Mouse (Mus musculus) MEL-GATA-1-ER (cell line): ENCODE results near the gene Ppp1r15a.

ENCODE experiments used
- DNase-seq: peaks from one replicate; pipeline ENCODE4 v3.0.0-alpha.2; 2012; ENCODE audit warnings: low read depth; ENCODE audit errors: extremely low read depth

The Ppp1r15a gene

GRCm38 (mm10) chr7:45525809-45526473 is at the start of gene Ppp1r15a, which contains the start of gene Plekha4:
Ppp1r15a (minus strand) TSS chr7:45526268.
Plekha4 (plus strand) TSS chr7:45526330.
- DNase-seq = peak; percentile 98

DNA sequence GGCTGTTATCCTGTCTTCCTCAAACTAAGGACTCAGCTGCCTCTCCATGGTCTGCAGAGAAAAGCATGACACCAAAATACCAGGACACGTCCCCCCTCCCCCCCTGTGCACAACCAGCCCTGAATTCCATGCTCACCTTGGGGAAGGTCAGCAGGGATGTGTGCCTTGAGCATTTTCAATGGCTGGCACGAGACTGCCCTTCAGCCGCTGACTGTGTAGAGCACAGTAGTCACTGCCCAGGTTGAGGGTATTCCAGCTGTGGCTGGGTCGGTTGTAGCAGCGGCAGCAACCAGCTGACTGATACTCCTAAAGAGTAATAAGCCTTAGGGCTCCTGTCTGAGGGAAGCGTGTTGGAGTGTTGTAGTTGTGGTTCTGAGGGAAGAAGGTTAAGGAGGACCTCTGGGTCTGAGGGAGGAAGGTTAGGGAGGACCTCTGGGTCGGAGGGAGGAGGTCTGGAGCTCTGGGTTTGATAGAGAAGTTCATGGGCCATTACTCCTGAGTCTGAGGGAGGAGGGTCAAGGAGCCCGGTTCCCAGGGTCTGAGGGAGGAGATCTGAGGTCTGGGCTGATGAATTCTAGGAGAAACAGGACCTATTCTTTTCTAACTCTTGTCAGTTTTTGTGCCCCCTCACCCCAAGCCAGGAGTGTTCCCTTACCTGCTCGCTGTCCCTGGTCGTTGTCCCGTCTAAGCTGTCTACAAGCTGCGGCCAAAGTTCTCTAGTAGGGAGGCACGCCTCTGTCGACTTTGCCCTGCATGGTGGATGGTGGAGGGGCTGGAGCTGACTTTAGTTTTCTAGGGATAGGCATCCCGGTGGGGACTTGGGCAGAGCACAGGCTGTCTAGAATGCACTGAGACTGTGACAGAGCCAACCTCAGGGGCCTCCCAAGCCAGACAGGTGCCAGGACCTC is 48.7 kb upstream of the Ppp1r15a start:
- DNase-seq = no peak

GRCm38 (mm10) chr7:45573954-45574353 is 47.9 kb upstream of the Ppp1r15a start:
- DNase-seq = no peak

- no peak for DNase-seq
These were observed 45.9 kb upstream of the Ppp1r15a start for GRCm38 (mm10) chr7:45571966-45572365.

- no peak for DNase-seq
These were observed 44.2 kb upstream of the Ppp1r15a start, which contains the start of gene Bcat2 for GRCm38 (mm10) chr7:45570103-45570741. Bcat2 (plus strand) TSS chr7:45570153.

DNA sequence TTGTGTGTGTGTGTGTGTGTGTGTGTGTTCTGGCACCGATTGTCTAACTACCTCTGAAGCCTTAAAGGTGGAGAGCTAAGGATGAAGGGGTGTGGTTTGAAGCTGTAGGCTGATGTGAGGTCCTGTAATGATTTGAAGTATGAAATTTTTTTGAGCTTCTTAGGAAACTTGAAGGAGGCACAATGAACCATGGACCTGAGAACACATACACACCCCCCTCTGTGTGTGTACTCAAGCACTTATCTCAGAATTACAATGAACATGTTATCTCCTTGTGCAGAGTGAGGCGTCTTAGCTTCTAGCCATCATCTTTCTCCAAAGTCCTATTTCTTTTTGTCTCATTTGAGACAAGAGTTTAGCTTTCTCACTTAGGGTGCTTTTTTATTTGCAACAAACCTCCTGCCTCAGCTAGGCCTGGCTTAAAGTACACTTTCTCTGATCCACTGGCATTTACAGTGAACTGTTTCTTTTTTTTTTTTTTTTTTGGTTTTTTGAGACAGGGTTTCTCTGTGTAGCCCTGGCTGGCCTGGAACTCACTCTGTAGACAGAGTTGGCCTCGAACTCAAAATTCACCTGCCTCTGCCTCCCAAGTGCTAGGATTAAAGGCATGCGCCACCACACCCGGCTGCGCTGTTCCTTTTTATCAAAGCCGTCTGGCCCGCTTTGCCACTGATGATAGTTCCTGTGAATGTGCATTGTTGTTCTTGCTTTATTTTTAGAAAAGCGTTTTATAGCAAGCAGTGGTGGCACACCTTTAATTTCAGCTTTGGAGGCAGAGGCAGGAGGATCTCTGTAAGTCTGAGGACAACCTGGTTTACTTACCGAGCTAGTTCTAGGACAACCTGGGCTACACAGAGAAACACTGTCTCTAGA is 42.8 kb upstream of the Ppp1r15a start:
- DNase-seq = peak; percentile 87

GRCm38 (mm10) chr7:45567780-45568516 is 41.9 kb upstream of the Ppp1r15a start:
- peak; percentile 94 for DNase-seq

- DNase-seq = no peak
These were observed 41.2 kb upstream of the Ppp1r15a start for GRCm38 (mm10) chr7:45567112-45567779.

DNA sequence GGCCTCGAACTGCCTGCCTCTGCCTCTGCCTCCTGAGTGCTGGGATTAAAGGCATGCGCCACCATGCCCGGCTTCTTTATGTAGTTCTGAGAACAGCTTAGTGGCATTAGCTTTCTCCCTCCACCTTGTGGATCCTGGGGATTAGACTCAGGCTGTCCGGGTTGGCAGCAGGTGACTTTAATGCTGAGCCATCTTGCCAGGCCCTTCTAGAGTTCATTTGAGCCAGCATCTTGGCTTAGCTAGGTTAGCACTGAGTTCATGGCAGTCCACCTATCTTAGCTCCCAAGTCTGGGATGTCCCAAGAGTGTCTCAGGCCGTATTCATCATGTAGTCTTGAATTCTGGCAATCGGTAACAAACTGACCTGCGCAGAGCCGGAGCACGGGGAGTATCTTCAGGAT is 39.4 kb upstream of the Ppp1r15a start:
- DNase-seq = no peak

DNA sequence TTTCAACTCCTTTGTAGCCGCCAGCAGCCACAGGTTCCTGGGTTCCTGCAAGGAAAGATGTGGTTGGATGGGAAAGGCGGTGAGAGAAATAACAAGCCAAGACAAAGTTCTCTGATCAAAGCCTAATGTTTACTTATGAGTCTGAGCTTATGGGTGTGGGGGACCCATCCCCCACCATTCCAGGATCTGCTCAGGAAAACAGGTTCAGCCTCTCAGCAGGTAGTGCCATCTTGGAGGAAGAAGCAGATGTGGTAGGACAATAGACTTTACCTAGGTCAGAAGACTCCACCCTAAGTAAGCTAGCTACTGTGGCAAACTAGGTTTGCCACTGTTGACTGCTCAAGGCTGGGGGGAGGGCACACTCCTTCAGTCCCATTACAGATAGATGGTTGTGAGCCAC is 38.7 kb upstream of the Ppp1r15a start:
- no peak for DNase-seq

DNA sequence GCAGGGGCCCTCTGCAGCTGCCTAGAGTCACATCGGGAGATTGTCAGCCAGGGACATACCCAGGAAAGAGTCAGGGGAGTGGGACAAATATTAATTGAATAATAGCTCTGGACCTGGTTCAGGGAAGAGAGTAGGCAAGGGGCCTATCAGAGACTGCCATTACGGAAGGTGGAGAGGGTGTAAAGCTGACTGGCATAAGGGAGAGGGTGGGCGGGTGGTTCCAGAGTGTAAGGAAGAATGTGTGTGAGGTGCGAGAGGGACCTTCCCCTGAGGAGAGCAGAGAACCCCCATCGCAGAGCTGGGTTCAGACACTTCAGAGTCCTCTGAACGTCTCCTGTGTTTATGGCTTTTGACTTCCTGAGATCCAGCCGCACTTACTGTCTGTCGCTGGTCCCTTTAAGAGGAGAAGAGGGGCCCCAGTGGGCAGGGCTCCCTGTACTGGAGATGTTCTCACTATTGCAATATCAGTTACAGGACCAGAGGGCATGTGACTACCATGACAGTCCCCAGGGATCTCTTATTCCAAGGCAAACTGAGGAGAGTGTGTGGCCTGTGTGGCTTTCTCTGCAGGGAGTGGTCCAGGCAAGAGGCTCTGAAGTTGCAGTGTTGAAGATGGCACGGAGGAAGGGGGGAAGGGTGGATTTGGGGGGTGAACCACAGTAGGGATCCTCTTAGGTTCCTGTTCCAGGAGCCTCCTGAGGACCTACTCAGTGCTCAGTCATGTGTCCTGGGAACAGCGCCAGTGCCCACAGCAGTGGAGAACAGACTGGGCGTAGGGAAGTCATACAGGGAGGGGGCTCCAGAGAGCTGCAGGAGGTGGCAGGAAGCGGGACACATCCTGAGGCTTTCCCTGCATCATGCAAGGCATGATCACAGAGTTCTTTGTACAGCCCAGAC is 35.8 kb upstream of the Ppp1r15a start:
- DNase-seq = no peak

- no peak for DNase-seq
These were observed 35.0 kb upstream of the Ppp1r15a start for GRCm38 (mm10) chr7:45560843-45561623.

DNA sequence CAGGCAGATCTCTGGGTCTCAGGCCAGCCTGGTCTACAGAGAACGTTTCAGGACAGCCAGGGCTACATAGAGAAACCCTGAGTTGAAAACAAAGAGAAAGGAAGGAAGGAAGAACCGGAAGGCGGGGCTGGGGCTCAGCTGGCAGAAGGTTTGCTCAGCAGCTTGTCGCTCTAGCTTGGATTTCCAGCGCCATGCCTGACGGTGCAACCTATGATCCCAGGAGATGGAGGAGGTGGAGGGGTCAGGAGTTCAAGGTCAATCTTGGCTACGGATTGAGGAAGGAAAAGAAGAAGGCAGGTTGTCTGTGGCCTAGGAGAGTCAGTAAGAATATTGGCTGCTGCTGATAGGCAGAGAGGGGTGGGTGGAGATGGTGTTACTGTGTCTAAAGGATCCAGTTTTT is 34.2 kb upstream of the Ppp1r15a start:
- no peak for DNase-seq

GRCm38 (mm10) chr7:45558907-45559306 is 32.8 kb upstream of the Ppp1r15a start:
- DNase-seq = no peak

DNA sequence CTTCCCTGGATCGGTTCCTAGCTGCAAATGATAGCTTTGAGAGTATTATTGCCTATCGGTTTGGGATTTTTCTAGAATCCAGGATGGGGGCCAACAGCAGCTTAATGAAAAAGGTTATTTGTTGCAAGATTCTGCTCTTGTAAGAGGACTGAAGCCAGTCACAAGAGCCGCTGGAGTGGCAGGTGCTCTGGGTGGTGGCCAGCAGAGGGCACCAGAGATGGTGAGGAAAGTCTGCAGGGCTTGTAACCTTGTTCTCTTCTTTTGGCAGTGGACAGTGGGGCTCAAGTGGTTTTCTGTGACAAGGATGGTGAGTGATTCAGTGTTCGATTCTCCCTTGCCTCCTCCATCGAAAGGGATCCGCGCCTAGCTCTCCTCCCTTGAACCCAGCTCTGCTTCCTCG is 29.7 kb upstream of the Ppp1r15a start:
- DNase-seq = no peak

DNA sequence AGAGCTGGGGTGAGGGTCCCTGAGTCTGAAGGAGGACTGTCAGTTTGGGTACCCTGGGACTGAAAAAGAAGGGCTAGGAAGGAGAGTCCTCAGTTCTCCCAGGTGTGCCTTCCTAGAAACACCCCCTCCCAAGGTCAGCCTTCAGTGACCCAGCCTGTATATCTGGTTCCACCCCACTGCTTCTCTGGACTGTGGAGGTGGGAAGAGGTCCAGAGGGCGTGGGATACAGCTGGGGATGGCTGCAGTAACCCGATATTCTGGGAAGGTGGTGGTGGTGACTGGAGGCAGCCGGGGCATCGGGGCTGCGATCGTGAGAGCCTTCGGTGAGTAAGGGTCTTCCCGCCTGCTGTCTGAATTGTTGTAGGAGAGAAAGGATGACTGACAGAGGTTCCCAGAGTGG is 28.7 kb upstream of the Ppp1r15a start, which contains the start of gene Hsd17b14:
TSS of gene Hsd17b14 (plus strand) at position 150 of the 400 bp plus-strand sequence.
- no peak for DNase-seq

DNA sequence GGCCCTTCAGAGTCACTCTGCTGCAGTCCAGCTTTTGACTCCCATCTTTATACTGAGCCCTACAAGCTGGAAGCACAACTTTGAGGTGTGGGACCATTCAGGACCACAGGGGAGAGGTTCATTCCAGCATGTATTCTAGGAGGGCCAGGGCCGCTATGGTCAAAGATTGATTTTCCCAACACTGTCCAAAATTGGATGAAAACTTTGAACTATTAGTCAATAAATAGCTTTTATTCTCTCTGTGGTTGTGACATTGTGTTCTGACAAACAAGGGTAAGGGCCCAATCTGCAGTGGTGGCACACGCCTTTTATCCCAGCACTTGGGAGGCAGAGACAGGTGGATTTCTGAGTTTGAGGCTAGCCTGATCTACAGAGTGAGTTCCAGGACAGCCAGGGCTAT is 27.9 kb upstream of the Ppp1r15a start:
- DNase-seq = no peak

- no peak for DNase-seq
These were observed 27.5 kb upstream of the Ppp1r15a start for GRCm38 (mm10) chr7:45553519-45553918.
